Mouse (Mus musculus) adrenal gland, postnatal 4 days (tissue): ENCODE results near the gene Prkci. TPM values are rescaled to one million over a fixed set of nuclear protein-coding genes. Genes with fewer than 3 reads are reported as not detected.

ENCODE experiments used
- microRNA-seq: library from miRNA; unstranded; fragments of <30 nt; microRNA quantifications from one replicate; pipeline ENCODE4 v1.2.0, GENCODE M21; 2021
- total RNA-seq, 2 experiments: library from RNA; stranded (reverse); gene quantifications; 2 replicates each; pipeline ENCODE4 v1.2.3; 2021

The Prkci gene
- total RNA-seq, 2 experiments from 2014 or later, result 49.9 to 60.4 TPM

Small RNA genes lying within 50 kb of the gene (microRNA-seq; reads per million reads assigned to microRNA genes)
- gene Mir7008, result not detected

Other genes starting within 250 kb of the Prkci start
- gene Samd7, start 249.5 kb upstream of the Prkci start, total RNA-seq, result under 1 TPM in 1 of 2 experiments, not detected in 1; 0.08 TPM
- gene Sec62, start 202.9 kb upstream of the Prkci start, total RNA-seq, result 10 to 100 TPM; 69.8 to 74.4 TPM
- gene Gpr160, start 139.8 kb upstream of the Prkci start, total RNA-seq, result 1 to 10 TPM; 2.3 to 2.7 TPM
- 10 to 100 TPM; 32.8 to 35.0 TPM for gene Phc3, start 26.3 kb upstream of the Prkci start, total RNA-seq
- 10 to 100 TPM; 41.5 to 46.1 TPM for gene Skil, start 99.3 kb downstream of the Prkci start, total RNA-seq
- 10 to 100 TPM; 24.3 to 27.6 TPM for gene Cldn11, start 154.2 kb downstream of the Prkci start, total RNA-seq